Mouse (Mus musculus): ENCODE results near the gene Rps28. TPM values are rescaled to one million over a fixed set of nuclear protein-coding genes. Genes with fewer than 3 reads are reported as not detected.

Gene Rps28
- polyA plus RNA-seq, 1 experiment from 2014 or later = 653 TPM

DNA sequence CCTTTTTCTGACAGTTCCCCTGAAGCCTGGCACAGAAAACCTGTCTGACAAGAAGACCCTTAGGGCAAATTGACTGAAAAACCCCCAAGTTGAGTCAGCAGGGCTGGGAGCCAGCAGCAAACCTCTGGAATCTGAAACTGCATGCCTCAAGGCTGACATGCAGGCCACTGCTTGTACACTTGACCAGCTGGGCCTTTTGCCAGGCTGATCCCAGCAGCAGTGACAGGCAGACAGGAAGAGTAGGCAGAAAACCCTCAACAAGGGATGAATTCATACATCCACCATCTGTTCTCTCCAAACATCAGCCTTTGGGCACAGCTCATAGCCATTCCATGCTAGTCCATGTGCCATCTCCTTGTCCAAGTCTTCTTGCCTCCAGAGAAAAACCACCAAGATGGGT, 41.0 kb downstream of the Rps28 start:
- ATAC-seq (ENCODE audit: low FRiP score, low TSS enrichment) = no peak
- H3K4me3 ChIP-seq (replicated peaks; ENCODE audit: low read depth, low read length) = no peak overlapping the region
- no peaks in the 10 kb centered on the region for H3K36me3 ChIP-seq (ENCODE audit: control insufficient read depth, insufficient read depth, low read length)
- H3K4me1 ChIP-seq (ENCODE audit: control insufficient read depth, insufficient read depth, low read length) = peaks cover 4% of the 10 kb centered on the region; the same call in 1 of the 2 replicates
- H3K27ac ChIP-seq (replicated peaks; ENCODE audit: low read depth, low read length) = no peak overlapping the region
- no peak overlapping the region for H3K9ac ChIP-seq (replicated peaks; ENCODE audit: low read length)
- no peaks in the 10 kb centered on the region for H3K27me3 ChIP-seq (ENCODE audit: control insufficient read depth, insufficient read depth, low read length)
- peak; percentile 8 for DNase-seq
- H3K4me2 ChIP-seq (ENCODE audit: low read length) = no peak overlapping the region
- no peaks in the 10 kb centered on the region for H3K9me3 ChIP-seq (ENCODE audit: control insufficient read depth, low read length)

DNA sequence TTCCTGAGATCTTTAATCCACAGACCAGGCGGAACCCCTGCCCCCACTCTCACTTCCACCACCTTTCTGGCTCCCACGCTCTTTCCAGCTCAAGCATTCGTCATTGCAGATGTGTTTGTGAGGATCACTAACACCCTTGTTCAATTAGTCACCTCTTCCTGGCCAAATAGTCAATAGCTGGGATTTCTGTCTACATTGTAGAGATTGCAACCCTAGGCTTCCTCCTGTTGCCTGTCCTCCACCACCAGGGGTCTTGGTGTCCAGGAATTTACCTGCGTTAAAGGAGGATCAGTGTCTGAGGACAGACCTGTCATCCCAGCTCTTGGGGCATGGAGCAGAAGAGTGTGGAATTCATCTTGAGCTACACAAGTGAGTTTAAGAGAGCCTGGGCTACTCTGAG, 42.3 kb downstream of the Rps28 start:
- Histone ChIP-seq H3K4me1 (ENCODE audit: control insufficient read depth, insufficient read depth, low read length) (peaks cover 4% of the 10 kb centered on the region; the same call in 1 of the 2 replicates), H3K4me3 (replicated peaks; ENCODE audit: low read depth, low read length) (peak overlapping the region; percentile 41), H3K9ac (replicated peaks; ENCODE audit: low read length) (no peak overlapping the region), H3K27me3 (ENCODE audit: control insufficient read depth, insufficient read depth, low read length) (no peaks in the 10 kb centered on the region), H3K9me3 (ENCODE audit: control insufficient read depth, low read length) (no peaks in the 10 kb centered on the region), H3K4me2 (ENCODE audit: low read length) (peak overlapping the region; percentile 85), H3K27ac (replicated peaks; ENCODE audit: low read depth, low read length) (0 out of 2 replicates have a peak overlapping the region, but pooled peaks have one; percentile 14), H3K36me3 (ENCODE audit: control insufficient read depth, insufficient read depth, low read length) (no peaks in the 10 kb centered on the region)
- 44% methylated on average over 4 of the region's 4 CpGs for WGBS
- no peak for ATAC-seq (ENCODE audit: low FRiP score, low TSS enrichment)
- DNase-seq = no peak

- Histone ChIP-seq H3K4me1 (ENCODE audit: control insufficient read depth, insufficient read depth, low read length) (peaks cover 4% of the 10 kb centered on the region; the same call in 1 of the 2 replicates), H3K4me2 (ENCODE audit: low read length) (peak within 1 kb of the TSS; percentile 85), H3K36me3 (ENCODE audit: control insufficient read depth, insufficient read depth, low read length) (no peaks in the 10 kb centered on the region), H3K9ac (replicated peaks; ENCODE audit: low read length) (peak within 1 kb of the TSS; percentile 43), H3K27me3 (ENCODE audit: control insufficient read depth, insufficient read depth, low read length) (no peaks in the 10 kb centered on the region), H3K27ac (replicated peaks; ENCODE audit: low read depth, low read length) (peak within 1 kb of the TSS; percentile 14; the same call in 1 of the 2 replicates), H3K4me3 (replicated peaks; ENCODE audit: low read depth, low read length) (peak within 1 kb of the TSS; percentile 41), H3K9me3 (ENCODE audit: control insufficient read depth, low read length) (no peaks in the 10 kb centered on the region)
- under 1% methylated on average over 50 of the region's 50 CpGs for WGBS
- DNase-seq = peak; percentile 75
- ATAC-seq (ENCODE audit: low FRiP score, low TSS enrichment) = no peak
Observed at GRCm38 (mm10) chr17:33781124-33781977, 43.0 kb downstream of the Rps28 start, which contains the start of gene Angptl4. Gene Angptl4, minus strand, starts transcription at chr17:33781830.

- no peak for DNase-seq
- H3K27me3 ChIP-seq (ENCODE audit: control insufficient read depth, insufficient read depth, low read length) = no peaks in the 10 kb centered on the region
- peak overlapping the region; percentile 85; the same call in 1 of the 2 replicates for H3K4me2 ChIP-seq (ENCODE audit: low read length)
- no peaks in the 10 kb centered on the region for H3K36me3 ChIP-seq (ENCODE audit: control insufficient read depth, insufficient read depth, low read length)
- H3K9ac ChIP-seq (replicated peaks; ENCODE audit: low read length) = no peak overlapping the region
- peak overlapping the region; percentile 20; the same call in 1 of the 2 replicates for H3K27ac ChIP-seq (replicated peaks; ENCODE audit: low read depth, low read length)
- no peak for ATAC-seq (ENCODE audit: low FRiP score, low TSS enrichment)
- WGBS = 98% methylated on average over 5 of the region's 5 CpGs
- peak overlapping the region; percentile 41; the same call in 1 of the 2 replicates for H3K4me3 ChIP-seq (replicated peaks; ENCODE audit: low read depth, low read length)
- peaks cover 4% of the 10 kb centered on the region; the same call in 1 of the 2 replicates for H3K4me1 ChIP-seq (ENCODE audit: control insufficient read depth, insufficient read depth, low read length)
- no peaks in the 10 kb centered on the region for H3K9me3 ChIP-seq (ENCODE audit: control insufficient read depth, low read length)
Observed at GRCm38 (mm10) chr17:33780431-33780830, 43.9 kb downstream of the Rps28 start.

GRCm38 (mm10) chr17:33779967-33780295, 44.4 kb downstream of the Rps28 start:
- DNase-seq (no peak), ATAC-seq (ENCODE audit: low FRiP score, low TSS enrichment) (no peak)
- Histone ChIP-seq H3K4me2 (ENCODE audit: low read length) (no peak overlapping the region), H3K9ac (replicated peaks; ENCODE audit: low read length) (no peak overlapping the region), H3K4me1 (ENCODE audit: control insufficient read depth, insufficient read depth, low read length) (peaks cover 4% of the 10 kb centered on the region; the same call in 1 of the 2 replicates), H3K27ac (replicated peaks; ENCODE audit: low read depth, low read length) (no peak overlapping the region), H3K9me3 (ENCODE audit: control insufficient read depth, low read length) (no peaks in the 10 kb centered on the region), H3K27me3 (ENCODE audit: control insufficient read depth, insufficient read depth, low read length) (no peaks in the 10 kb centered on the region), H3K4me3 (replicated peaks; ENCODE audit: low read depth, low read length) (no peak overlapping the region), H3K36me3 (ENCODE audit: control insufficient read depth, insufficient read depth, low read length) (no peaks in the 10 kb centered on the region)
- 96% methylated on average over 5 of the region's 5 CpGs for WGBS

DNA sequence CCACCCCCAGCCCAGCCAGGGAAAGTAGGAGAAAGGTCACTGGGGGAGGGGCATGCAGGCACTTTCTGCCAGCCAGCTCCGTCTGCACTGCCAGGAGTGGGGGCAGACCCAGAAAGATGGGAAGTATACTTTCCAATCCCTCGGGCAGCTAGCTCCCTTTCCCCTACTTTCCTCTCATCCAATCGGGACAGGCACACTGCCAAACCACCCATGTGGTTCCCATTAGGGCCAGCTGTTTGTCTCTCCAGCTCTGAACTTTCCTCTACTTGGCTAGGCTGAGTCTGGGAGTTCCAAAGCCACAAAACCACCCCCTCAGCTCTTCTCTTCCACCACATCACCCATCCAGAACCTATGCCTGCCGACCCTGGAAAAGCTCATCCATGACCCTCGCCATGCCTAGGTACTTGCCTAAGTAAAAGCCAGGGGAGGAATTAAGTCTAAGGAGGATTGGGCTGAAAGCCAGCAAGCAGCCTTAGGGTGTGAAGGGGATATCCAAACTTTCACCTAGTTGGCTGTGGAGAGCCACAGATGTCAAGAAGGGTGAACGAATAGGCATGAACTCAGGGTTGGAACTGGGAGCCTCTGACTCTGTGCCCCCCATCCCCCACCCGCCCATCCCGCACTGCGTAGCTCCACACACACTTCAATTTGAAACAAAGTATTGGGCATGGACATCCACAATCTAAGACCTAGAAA, 44.9 kb downstream of the Rps28 start:
- Histone ChIP-seq H3K27ac (replicated peaks; ENCODE audit: low read depth, low read length) (no peak overlapping the region; the same call in 1 of the 2 replicates), H3K9ac (replicated peaks; ENCODE audit: low read length) (no peak overlapping the region), H3K27me3 (ENCODE audit: control insufficient read depth, insufficient read depth, low read length) (no peaks in the 10 kb centered on the region), H3K4me1 (ENCODE audit: control insufficient read depth, insufficient read depth, low read length) (peaks cover 4% of the 10 kb centered on the region; the same call in 1 of the 2 replicates), H3K4me3 (replicated peaks; ENCODE audit: low read depth, low read length) (no peak overlapping the region), H3K9me3 (ENCODE audit: control insufficient read depth, low read length) (no peaks in the 10 kb centered on the region), H3K4me2 (ENCODE audit: low read length) (peak overlapping the region; percentile 15; the same call in 1 of the 2 replicates), H3K36me3 (ENCODE audit: control insufficient read depth, insufficient read depth, low read length) (no peaks in the 10 kb centered on the region)
- DNase-seq = peak; percentile 64
- ATAC-seq (ENCODE audit: low FRiP score, low TSS enrichment) = no peak
- WGBS = 76% methylated on average over 9 of the region's 9 CpGs

GRCm38 (mm10) chr17:33775287-33775686, 49.1 kb downstream of the Rps28 start:
- Histone ChIP-seq H3K27ac (replicated peaks; ENCODE audit: low read depth, low read length) (no peak overlapping the region), H3K9ac (replicated peaks; ENCODE audit: low read length) (no peak overlapping the region), H3K36me3 (ENCODE audit: control insufficient read depth, insufficient read depth, low read length) (no peaks in the 10 kb centered on the region), H3K4me1 (ENCODE audit: control insufficient read depth, insufficient read depth, low read length) (no peaks in the 10 kb centered on the region), H3K27me3 (ENCODE audit: control insufficient read depth, insufficient read depth, low read length) (no peaks in the 10 kb centered on the region), H3K4me2 (ENCODE audit: low read length) (no peak overlapping the region), H3K4me3 (replicated peaks; ENCODE audit: low read depth, low read length) (no peak overlapping the region), H3K9me3 (ENCODE audit: control insufficient read depth, low read length) (no peaks in the 10 kb centered on the region)
- ATAC-seq (ENCODE audit: low FRiP score, low TSS enrichment) (no peak), DNase-seq (no peak)
- 98% methylated on average over 4 of the region's 4 CpGs for WGBS

GRCm38 (mm10) chr17:33774573-33775155, 49.7 kb downstream of the Rps28 start:
- H3K36me3 ChIP-seq (ENCODE audit: control insufficient read depth, insufficient read depth, low read length) = no peaks in the 10 kb centered on the region
- H3K9me3 ChIP-seq (ENCODE audit: control insufficient read depth, low read length) = no peaks in the 10 kb centered on the region
- no peak overlapping the region for H3K9ac ChIP-seq (replicated peaks; ENCODE audit: low read length)
- 93% methylated on average over 8 of the region's 8 CpGs for WGBS
- no peak overlapping the region for H3K27ac ChIP-seq (replicated peaks; ENCODE audit: low read depth, low read length)
- no peaks in the 10 kb centered on the region for H3K4me1 ChIP-seq (ENCODE audit: control insufficient read depth, insufficient read depth, low read length)
- no peak overlapping the region for H3K4me2 ChIP-seq (ENCODE audit: low read length)
- DNase-seq (no peak), ATAC-seq (ENCODE audit: low FRiP score, low TSS enrichment) (no peak)
- no peak overlapping the region for H3K4me3 ChIP-seq (replicated peaks; ENCODE audit: low read depth, low read length)
- H3K27me3 ChIP-seq (ENCODE audit: control insufficient read depth, insufficient read depth, low read length) = no peaks in the 10 kb centered on the region
